Mouse (Mus musculus) embryo, embryonic 11 days (tissue): ENCODE results near the gene Dthd1.

Experiments used
- DNase-seq: peaks from one replicate; pipeline ENCODE4 v3.0.0-alpha.2; 2015

The Dthd1 gene

DNA sequence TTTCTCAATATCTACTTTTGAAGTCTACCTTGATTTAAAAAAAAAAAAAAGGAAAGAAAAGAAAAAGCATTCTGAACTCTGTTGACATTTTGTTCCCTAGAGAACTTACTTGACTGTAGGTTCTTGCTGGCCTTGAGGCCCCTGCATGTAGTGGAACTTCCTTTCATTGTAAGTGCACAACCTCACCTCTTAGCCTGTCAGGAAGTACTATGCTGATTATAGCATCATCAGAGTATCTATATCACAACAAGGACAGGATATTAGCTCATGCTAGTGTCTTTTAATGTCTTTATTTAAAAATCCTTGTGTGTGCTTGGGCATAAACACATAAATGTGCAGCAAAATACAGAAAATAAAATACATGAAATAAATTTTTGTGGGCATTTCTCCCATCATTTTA lies 53.4 kb downstream of the Dthd1 start:
- no peak for DNase-seq

DNA sequence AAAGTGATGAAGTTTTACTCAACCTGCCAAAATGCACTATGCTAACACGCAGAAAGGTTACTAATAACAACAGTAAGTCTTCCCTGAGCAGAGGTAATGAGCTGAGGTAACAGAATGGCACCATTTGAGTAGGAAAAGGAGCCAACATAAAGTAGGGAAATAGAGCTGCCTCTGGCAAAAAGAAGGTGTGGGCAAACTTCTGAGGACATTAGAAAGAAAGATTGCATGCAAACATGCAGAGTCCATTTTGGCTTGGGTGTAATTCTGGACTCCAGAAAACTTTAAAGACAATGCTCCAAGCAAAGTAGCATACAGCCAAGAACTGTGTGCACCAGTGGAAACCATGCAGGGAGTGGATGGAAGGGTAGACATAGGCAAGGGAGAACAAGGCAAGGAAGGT lies 65.9 kb downstream of the Dthd1 start:
- DNase-seq: no peak

DNA sequence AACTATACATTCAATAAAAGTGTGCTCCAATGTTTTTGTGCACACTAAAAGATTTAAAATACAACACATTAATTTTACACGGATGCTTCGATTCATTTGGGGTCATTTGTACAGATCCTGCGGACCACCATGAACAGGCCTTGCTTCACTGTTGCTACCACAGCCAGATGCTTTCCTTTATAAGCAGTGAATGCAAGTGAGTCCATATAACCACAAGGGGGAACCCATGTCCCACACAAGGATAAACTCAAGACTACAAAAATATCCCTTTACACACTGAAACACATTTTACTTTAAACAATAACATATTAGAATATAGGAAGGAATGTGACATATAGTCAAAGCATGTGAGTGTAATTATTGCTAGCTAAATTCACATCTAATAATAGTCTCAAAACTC lies 81.7 kb downstream of the Dthd1 start:
- DNase-seq: peak; percentile 61

DNA sequence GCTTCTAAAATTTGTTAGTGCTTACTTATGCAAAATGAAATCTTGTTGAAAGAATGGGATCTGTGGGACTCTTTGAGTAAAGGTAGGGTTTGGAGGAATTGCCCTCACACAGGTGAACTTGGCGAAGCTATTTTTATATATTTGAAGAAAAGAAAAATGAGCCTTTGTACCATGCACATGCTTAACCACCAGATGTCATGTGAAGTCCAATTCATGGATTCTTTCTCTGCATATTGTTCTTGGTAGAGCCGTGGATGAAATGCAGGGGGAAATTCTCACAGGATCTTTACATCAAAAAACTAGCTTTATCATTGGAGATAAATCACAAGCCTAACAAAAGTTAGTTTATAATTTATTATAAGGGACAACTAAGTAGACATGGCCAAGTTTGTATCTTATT lies 93.3 kb downstream of the Dthd1 start:
- no peak for DNase-seq

DNA sequence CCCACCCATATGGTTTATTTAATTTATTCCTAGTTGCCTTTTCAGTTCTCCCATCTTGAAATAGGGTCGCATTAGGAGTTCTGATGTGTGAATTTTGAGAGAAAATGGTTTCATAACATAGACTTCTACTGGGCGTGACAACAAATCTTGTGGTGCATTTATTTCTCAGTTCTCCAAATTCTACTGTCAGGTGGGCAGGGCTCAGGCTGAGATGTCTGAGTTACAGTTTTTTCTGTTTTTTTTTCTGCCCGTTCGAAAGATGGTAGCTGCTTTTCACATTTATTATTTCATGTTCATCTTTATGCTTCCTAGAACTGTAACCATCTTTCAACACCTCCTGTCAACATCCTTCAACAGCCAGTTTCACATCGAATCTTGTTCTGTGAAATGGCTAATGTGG lies 95.5 kb downstream of the Dthd1 start:
- DNase-seq: no peak

DNA sequence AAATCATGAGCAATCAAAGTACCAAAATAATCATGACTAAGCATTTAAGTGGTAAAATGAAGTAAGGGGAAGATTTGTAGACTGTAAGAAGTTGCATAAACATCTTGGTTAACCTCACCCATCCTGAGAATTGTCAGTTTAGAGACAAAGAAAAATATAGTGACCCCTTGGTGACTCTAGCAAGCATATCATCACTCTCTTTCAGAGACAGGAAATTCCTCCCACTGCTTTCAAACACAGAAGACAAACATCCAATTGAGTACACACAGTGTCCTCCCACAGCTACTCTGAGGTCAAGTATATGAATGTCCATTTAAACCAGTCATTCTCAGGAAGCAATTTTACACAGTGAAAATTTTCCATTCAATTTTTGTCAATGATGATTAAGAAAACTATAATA lies 111.0 kb downstream of the Dthd1 start:
- peak; percentile 37 for DNase-seq
